Mouse (Mus musculus) midbrain, embryonic 10.5 days (tissue): ENCODE measurements around the gene Slc44a4. TPM values are rescaled to one million over a fixed set of nuclear protein-coding genes. Genes with fewer than 3 reads are reported as not detected.

Experiments
- DNase-seq: peaks from one replicate; pipeline ENCODE4 v3.0.0-alpha.2; 2017; ENCODE audit warnings: low spot score
- H3K27ac ChIP-seq: fragments of 300-500 bp; sonication (generic); replicated peaks from 2 replicates; pipeline ENCODE4 v1.5.1; 2016; ENCODE audit warnings: mild to moderate bottlenecking
- H3K27me3 ChIP-seq: fragments of 300-500 bp; sonication (generic); 2 replicates; pipeline ENCODE4 v1.6.1; 2016; ENCODE audit warnings: low read depth, mild to moderate bottlenecking; ENCODE audit not compliant: poor library complexity, severe bottlenecking
- H3K36me3 ChIP-seq: fragments of 300-500 bp; sonication (generic); 2 replicates; pipeline ENCODE4 v1.6.1; 2016; ENCODE audit warnings: mild to moderate bottlenecking, moderate library complexity
- H3K4me1 ChIP-seq: fragments of 300-500 bp; sonication (generic); 2 replicates; pipeline ENCODE4 v1.6.1; 2016
- H3K4me3 ChIP-seq: fragments of 300-500 bp; sonication (generic); 2 replicates; pipeline ENCODE4 v1.5.1; 2016; ENCODE audit warnings: mild to moderate bottlenecking, moderate library complexity
- H3K9me3 ChIP-seq: fragments of 300-500 bp; sonication (generic); replicated peaks from 2 replicates; pipeline ENCODE4 v1.6.1; 2016; ENCODE audit warnings: mild to moderate bottlenecking
- WGBS: fragments of 180-500 bp; shearing (Covaris S2); methylation state at CpG from one replicate; pipeline ENCODE4 v1.1.7; 2016; 5-methylcytosine and 5-hydroxymethylcytosine counted together
- polyA plus RNA-seq: library from polyadenylated mRNA; unstranded; fragments of >200 nt; fragmentation: Nextera tagmentation; extraction: Ambion mirVana; gene quantifications from 2 replicates; pipeline ENCODE4 v1.2.1, GENCODE M21; 2016

The Slc44a4 gene
- polyA plus RNA-seq: not detected in 2 replicates

DNA sequence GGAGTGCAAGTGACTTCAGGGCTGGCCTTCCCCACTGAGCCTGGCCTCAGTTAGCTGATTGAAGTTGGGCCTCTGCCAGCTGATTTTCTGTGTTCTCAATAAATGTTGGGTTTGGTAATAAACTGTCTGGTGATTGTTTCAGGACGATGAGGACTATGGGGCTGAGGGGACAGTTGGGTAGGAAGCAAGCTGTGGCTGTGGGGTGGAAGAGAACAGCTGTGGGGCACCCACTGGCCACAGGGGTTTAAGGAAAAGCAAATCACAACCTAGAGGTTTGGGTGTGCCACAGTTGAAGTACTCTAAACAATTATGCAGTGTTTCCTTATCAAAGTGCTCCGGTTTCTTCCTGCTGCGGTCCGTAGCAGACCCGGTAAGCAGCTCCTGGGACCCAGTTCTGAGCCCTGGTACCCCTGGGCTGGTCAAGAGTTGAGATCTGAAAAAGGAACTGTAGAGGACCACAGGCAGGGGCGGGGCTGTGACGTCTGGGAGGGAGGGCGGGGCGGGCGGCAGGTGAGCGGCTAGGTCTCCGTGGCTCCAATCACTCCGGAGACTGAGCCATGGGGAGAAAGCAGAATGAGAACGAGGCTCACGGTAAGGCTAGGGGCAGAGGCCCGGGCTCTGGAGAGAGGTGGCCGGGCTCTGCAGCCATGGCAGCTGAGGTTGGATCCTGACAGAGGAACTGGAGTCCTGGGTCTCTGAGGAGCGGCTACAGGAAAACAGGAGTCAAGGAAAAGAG, at the start of gene Slc44a4:
TSS of gene Slc44a4 (plus strand) at position 537 of the 736 bp plus-strand sequence.
- 0 out of 2 replicates have a peak within 1 kb of the TSS, but pooled peaks have one; percentile 47 for H3K27ac ChIP-seq
- H3K36me3 ChIP-seq: peaks cover 53% of the 10 kb centered on the region
- H3K9me3 ChIP-seq: no peaks in the 10 kb centered on the region
- DNase-seq: no peak
- H3K27me3 ChIP-seq: no peaks in the 10 kb centered on the region
- peaks cover 17% of the 10 kb centered on the region for H3K4me1 ChIP-seq
- WGBS: 37% methylated on average over 18 of the region's 18 CpGs
- H3K4me3 ChIP-seq: 0 out of 2 replicates have a peak within 1 kb of the TSS, but pooled peaks have one; percentile 23

DNA sequence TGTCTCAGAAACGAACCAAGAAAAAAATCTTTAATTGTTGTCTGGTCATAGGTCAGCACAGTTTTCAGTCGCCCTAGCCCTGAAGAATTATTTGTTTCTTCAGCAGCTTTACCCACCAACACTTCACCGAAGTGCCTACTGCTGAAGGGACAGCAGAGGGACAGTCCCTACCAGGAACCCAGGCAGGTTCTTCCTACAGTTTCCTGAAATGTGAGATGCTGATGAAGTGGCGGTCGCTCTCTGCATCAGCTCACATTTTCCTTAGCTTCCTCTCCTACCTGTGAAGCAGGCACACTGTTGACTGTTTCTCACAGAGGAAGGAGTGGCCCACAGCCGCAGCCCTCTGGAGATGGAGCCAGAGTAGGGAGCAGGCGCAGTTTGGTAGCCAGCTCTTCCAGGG, 48.3 kb upstream of the Slc44a4 start:
- no peak overlapping the region for H3K27ac ChIP-seq
- H3K27me3 ChIP-seq: no peaks in the 10 kb centered on the region
- no peak overlapping the region for H3K4me3 ChIP-seq
- no peaks in the 10 kb centered on the region for H3K9me3 ChIP-seq
- WGBS: 68% methylated on average over 7 of the region's 7 CpGs
- no peak for DNase-seq
- peaks cover 5% of the 10 kb centered on the region for H3K4me1 ChIP-seq
- H3K36me3 ChIP-seq: no peaks in the 10 kb centered on the region

DNA sequence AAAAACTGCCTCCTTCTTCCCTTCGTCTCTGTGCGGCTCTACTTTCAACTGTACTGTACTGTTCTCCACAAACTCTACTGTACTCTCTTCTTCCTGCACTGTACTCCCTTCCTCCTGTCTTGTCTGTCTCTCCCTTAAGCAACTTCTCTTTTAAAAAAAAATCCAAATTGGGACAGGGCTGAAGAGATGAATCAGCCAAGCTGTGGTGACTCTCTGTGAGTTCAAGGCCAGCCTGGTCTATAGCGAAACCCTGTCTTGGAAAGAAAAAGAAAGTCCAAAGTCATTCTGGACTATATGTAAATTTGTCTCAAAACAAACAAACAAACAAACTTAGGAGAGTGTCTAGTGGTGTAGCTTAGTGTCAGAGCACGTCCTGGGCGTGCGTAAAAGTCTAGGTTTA, 39.9 kb upstream of the Slc44a4 start:
- H3K36me3 ChIP-seq: no peaks in the 10 kb centered on the region
- no peak overlapping the region for H3K27ac ChIP-seq
- no peaks in the 10 kb centered on the region for H3K27me3 ChIP-seq
- no peak for DNase-seq
- no peaks in the 10 kb centered on the region for H3K9me3 ChIP-seq
- no peaks in the 10 kb centered on the region for H3K4me1 ChIP-seq
- 88% methylated on average over 6 of the region's 6 CpGs for WGBS
- no peak overlapping the region for H3K4me3 ChIP-seq

DNA sequence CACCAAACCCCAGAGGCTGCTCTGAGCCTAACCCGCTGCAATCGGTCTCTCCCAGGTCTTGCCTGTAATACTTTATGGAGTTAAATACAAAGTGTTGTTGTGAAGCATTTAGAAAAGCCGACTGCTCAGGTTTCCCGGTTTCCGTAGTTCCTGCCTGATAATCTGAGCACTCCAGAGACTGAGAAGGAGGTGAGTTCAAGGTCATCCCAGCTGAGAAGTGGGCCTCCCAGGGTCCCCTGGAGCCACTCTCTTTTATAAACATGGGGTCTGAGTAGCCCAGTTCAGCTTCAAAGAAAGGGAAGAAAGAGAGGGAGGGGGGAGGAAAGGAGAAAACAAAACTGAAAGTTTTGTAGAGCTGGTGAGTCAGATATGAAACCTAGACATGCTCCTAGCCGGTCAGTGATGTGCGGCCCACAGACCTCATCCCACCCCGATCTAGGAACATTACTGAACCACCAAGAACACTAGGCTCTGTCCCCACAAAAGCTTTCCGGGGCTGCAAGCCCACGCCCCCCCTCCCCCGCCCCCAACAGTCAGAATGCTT, 34.9 kb upstream of the Slc44a4 start, which contains the start of gene Zbtb12:
TSS of gene Zbtb12 (plus strand) at position 148 of the 544 bp plus-strand sequence.
- DNase-seq: no peak
- no peaks in the 10 kb centered on the region for H3K9me3 ChIP-seq
- H3K27ac ChIP-seq: no peak within 1 kb of the TSS
- H3K27me3 ChIP-seq: peaks cover 25% of the 10 kb centered on the region
- H3K4me3 ChIP-seq: no peak within 1 kb of the TSS
- no peaks in the 10 kb centered on the region for H3K36me3 ChIP-seq
- peaks cover 9% of the 10 kb centered on the region for H3K4me1 ChIP-seq
- 66% methylated on average over 11 of the region's 11 CpGs for WGBS

DNA sequence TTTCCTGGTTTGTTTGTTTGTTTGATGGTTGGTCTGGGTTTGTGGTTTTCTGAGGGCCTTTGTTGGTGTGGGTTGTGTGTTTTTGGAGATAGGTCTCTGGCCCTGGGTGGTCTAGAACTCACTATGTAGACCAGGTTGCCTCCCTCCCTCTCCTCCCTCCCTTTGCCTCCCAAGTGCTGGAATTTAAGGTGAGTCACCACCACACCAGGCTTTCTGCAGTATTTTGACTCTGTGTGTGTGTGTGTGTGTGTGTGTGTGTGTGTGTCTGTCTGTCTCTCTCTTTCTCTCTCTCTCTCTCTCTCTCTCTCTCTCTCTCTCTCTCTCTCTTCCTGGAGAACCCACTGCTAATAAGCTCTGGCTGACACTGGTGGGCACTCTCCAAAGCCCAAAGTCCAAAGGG, 33.1 kb upstream of the Slc44a4 start:
- H3K27me3 ChIP-seq: peaks cover 25% of the 10 kb centered on the region
- H3K27ac ChIP-seq: no peak overlapping the region
- no peaks in the 10 kb centered on the region for H3K9me3 ChIP-seq
- no peak for DNase-seq
- no peaks in the 10 kb centered on the region for H3K36me3 ChIP-seq
- H3K4me3 ChIP-seq: peak overlapping the region; percentile 20; the same call in 1 of the 2 replicates
- H3K4me1 ChIP-seq: peaks cover 9% of the 10 kb centered on the region

DNA sequence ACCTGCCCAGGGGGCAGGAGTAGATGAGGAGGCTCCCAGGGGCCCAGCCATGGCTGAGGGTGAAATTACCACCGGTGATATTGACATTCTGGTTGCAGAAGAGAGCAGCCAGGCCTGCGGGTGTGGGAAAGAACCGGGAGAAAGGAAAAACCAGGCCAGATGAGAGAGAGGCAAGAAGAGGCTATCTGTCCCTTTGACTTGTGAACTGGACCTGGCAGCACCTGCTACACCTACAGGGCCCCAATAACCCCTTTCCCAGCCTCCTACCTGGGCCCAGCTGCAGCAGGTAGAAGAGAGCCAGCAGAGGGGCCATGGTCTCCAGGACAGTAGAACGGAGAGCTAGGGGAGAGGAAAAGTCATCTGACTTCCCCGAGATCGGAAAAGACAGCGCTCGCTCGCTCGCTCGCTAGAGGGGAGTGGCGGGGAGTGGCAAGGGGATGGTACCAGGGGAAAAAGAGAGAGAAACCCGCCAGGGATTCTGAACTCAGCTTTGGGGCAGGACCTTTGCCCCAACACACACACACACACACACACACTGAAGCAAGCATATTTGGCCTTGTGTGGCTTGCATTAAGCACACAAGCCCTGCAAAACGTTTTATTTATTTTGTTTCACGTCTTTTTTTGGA, 32.5 kb upstream of the Slc44a4 start, which contains the start of gene Gm20547:
TSS of gene Gm20547 (minus strand) at position 360 of the 628 bp plus-strand sequence.
- Histone ChIP-seq H3K9me3 (no peaks in the 10 kb centered on the region), H3K36me3 (no peaks in the 10 kb centered on the region), H3K27me3 (peaks cover 25% of the 10 kb centered on the region), H3K4me3 (peak within 1 kb of the TSS; percentile 20; the same call in 1 of the 2 replicates), H3K4me1 (peaks cover 9% of the 10 kb centered on the region), H3K27ac (no peak within 1 kb of the TSS)
- WGBS: 14% methylated on average over 15 of the region's 15 CpGs
- no peak for DNase-seq

DNA sequence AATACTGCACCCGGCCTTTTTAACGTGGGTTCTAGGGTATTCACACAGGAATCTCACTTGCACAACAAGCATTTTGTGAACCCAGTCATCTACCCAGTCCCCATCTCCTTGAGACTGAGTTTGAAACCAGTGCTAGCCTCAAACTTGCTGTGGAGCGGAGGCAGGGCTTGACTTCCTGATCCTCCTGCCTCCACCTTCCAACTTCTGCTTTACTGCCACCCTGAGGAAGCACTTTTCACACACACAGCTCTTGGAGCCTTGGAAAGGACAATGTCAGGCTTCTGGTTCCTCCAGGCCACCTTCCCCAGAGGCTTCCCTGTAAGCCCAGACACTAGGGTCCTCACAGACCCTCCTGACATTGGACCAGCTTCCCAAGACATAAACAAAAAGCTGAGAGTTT, 30.9 kb upstream of the Slc44a4 start:
- DNase-seq: no peak
- 78% methylated on average over 3 of the region's 3 CpGs for WGBS
- H3K4me1 ChIP-seq: peaks cover 9% of the 10 kb centered on the region
- no peaks in the 10 kb centered on the region for H3K36me3 ChIP-seq
- no peaks in the 10 kb centered on the region for H3K9me3 ChIP-seq
- H3K4me3 ChIP-seq: no peak overlapping the region
- H3K27me3 ChIP-seq: peaks cover 25% of the 10 kb centered on the region
- H3K27ac ChIP-seq: no peak overlapping the region

DNA sequence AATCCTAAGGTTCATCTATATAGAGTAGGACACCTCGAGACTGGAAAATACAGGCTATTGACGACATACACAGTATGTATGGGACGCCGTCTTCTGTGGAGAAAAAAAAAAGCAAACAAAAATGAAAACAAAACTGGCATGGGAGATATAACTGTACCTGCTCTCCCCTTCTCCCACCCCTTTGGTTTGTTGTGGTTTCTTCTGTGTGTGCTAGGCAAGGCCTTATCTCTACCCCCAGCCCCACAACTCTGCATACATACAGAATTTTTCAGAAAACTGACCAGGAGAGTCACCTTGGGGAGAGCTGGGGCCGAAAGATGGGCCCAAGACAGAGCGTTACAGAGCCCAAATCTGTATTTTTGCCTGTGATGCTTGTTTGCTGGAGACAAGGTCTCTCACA, 29.6 kb upstream of the Slc44a4 start:
- WGBS: 89% methylated on average over 6 of the region's 6 CpGs
- Histone ChIP-seq H3K4me3 (no peak overlapping the region), H3K27me3 (peaks cover 25% of the 10 kb centered on the region), H3K4me1 (peaks cover 9% of the 10 kb centered on the region), H3K36me3 (no peaks in the 10 kb centered on the region), H3K27ac (no peak overlapping the region), H3K9me3 (no peaks in the 10 kb centered on the region)
- DNase-seq: no peak

DNA sequence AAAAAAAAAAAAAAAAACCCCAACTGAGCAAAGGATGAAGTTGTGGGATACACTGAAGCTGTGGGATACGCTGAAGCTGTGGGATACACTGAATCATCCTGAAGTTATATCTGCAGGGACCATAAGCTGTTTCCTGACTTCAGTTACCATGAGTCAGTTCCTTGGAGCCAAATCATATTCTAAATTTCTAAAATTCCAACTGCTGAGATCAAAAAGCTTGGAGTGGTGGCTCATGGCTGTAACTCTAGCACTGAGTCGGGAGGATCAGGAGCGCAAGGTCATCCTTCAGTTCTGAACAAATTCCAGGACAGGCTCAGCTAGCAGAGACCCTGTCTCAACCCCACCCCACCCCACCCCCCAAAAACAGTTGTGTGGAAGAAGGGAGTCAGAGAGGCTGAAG, 28.7 kb upstream of the Slc44a4 start:
- H3K27ac ChIP-seq: no peak overlapping the region
- DNase-seq: no peak
- H3K9me3 ChIP-seq: no peaks in the 10 kb centered on the region
- no peak overlapping the region for H3K4me3 ChIP-seq
- no peaks in the 10 kb centered on the region for H3K36me3 ChIP-seq
- H3K4me1 ChIP-seq: peaks cover 9% of the 10 kb centered on the region
- WGBS: 81% methylated on average over 3 of the region's 3 CpGs
- peaks cover 25% of the 10 kb centered on the region for H3K27me3 ChIP-seq

DNA sequence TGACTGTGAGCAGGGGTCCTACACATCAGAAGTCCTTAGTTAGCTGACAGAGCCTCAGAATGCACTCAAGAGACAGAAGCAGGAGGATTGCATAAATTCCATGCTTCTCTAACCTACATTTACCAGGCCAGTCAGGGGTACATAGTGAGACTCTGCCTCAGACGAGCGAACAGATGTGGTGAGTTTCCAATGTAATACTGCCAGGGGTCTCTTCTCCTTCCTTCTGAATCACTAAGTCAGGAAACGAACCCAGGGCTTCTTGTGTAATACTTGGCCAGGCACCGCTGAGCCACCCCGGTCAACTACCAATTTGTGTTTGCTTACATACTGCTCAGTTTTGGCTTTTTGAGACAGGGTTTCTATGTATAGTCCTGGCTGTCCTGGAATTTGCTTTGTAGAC, 26.3 kb upstream of the Slc44a4 start:
- H3K36me3 ChIP-seq: no peaks in the 10 kb centered on the region

DNA sequence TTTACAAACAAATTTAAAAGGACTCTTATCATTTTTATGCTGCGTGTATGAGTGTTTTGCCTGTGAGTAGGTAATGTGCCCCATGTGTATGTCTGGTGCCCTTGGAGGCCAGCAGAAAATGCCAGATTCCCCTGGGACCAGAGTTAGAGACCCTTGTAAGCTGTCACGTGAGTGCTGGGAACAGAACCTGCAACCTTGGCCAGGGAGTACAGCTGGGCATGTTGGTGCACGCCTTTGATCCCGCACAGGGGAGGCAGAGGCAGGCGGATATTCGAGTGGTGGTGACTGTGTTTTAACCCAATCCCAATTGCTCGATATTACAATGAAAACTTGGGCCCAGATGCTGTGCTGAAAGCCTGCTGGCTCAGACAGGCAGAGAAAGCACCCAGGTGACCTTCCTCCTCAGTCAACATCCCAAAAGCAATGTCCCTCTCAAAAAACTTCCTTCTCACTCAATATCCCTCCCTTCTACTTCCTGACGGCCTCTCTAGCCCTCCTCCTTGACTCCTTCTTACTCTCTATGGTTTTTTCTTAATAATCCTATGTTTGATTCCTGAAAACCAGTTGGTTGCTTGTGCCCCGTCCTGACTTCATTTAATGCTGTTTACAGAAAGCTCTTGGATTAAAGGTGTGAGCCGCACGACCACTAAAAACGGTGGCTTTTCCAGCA, 24.1 kb upstream of the Slc44a4 start:
- H3K4me1 ChIP-seq: peaks cover 22% of the 10 kb centered on the region
- H3K27ac ChIP-seq: no peak overlapping the region
- no peaks in the 10 kb centered on the region for H3K27me3 ChIP-seq
- 89% methylated on average over 12 of the region's 12 CpGs for WGBS
- H3K4me3 ChIP-seq: no peak overlapping the region
- no peaks in the 10 kb centered on the region for H3K36me3 ChIP-seq
- H3K9me3 ChIP-seq: no peaks in the 10 kb centered on the region
- DNase-seq: no peak

More for the DNA sequence above, 26.3 kb upstream of the Slc44a4 start:
- no peak overlapping the region for H3K4me3 ChIP-seq
- peaks cover 8% of the 10 kb centered on the region; the same call in 1 of the 2 replicates for H3K27me3 ChIP-seq
- no peak overlapping the region for H3K27ac ChIP-seq
- no peak for DNase-seq
- no peaks in the 10 kb centered on the region for H3K9me3 ChIP-seq
- peaks cover under 1% of the 10 kb centered on the region; the same call in 1 of the 2 replicates for H3K4me1 ChIP-seq
- 84% methylated on average over 5 of the region's 5 CpGs for WGBS

DNA sequence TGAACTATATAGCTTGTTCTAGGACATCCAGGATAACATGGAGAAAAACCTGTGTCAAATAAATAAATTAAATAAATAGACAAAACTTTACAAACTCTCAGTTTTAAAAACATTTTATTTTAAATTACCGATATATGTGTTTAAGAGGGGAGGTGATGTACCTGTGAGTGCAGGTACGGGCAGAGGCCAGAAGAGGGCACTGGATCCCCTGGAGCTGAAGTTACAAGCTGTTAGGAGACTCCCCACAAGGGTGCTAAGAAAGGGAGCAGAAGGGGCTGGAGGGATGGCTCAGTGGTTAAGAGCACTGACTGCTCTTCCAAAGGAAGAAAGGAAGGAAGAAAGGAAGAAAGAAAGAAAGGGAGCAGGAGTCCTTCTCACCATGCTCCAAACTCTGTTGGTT, 22.9 kb upstream of the Slc44a4 start:
- Histone ChIP-seq H3K9me3 (peaks cover 6% of the 10 kb centered on the region; the same call in 1 of the 2 replicates), H3K4me3 (no peak overlapping the region)
- 92% methylated on average over 2 of the region's 2 CpGs for WGBS

More for the DNA sequence above, 22.9 kb upstream of the Slc44a4 start:
- no peak overlapping the region for H3K27ac ChIP-seq
- H3K4me1 ChIP-seq: peaks cover 33% of the 10 kb centered on the region
- H3K27me3 ChIP-seq: no peaks in the 10 kb centered on the region
- DNase-seq: no peak
- peaks cover 11% of the 10 kb centered on the region for H3K36me3 ChIP-seq
